Mouse (Mus musculus) 3T3-L1 (cell line): Measurements from ENCODE around the gene Cdh23.

Source experiments
- DNase-seq: peaks from one replicate; pipeline ENCODE4 v3.0.0-alpha.2; 2015; ENCODE audit warnings: low read depth, low spot score

Gene Cdh23

GRCm38 (mm10) chr10:60400507-60401295, 295.6 kb downstream of the Cdh23 start:
- no peak for DNase-seq

GRCm38 (mm10) chr10:60399449-60399848, 296.8 kb downstream of the Cdh23 start, which contains the start of gene Gm17455:
Gene Gm17455 (plus strand): TSS chr10:60399726.
- DNase-seq, result no peak

GRCm38 (mm10) chr10:60398051-60398814, 298.1 kb downstream of the Cdh23 start:
- DNase-seq, result peak; percentile 15

GRCm38 (mm10) chr10:60395605-60396004, 300.7 kb downstream of the Cdh23 start:
- DNase-seq, result peak; percentile 81

GRCm38 (mm10) chr10:60394936-60395335, 301.4 kb downstream of the Cdh23 start:
- DNase-seq, result no peak

DNA sequence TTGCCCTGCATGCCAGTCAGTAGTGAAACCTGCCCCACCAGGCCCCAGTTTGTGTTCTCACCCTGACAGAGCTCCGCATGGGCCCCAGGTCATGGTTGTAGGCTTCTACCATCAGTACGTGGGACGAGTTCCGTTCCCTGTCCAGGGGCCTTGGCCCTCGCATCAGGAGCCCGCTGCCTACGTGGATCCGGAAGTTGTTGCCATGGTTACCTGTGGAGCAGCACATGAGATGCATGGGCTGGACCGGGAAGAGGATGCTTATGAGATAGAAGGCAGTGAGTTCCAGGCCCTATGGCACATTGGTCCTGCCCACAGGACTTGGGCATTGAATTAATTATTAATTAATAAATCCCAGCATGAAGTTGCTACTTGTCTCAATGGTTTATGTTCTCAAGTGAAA, 304.6 kb downstream of the Cdh23 start:
- DNase-seq, result no peak

- DNase-seq, result no peak
Measured at GRCm38 (mm10) chr10:60390904-60391420, 305.3 kb downstream of the Cdh23 start.

DNA sequence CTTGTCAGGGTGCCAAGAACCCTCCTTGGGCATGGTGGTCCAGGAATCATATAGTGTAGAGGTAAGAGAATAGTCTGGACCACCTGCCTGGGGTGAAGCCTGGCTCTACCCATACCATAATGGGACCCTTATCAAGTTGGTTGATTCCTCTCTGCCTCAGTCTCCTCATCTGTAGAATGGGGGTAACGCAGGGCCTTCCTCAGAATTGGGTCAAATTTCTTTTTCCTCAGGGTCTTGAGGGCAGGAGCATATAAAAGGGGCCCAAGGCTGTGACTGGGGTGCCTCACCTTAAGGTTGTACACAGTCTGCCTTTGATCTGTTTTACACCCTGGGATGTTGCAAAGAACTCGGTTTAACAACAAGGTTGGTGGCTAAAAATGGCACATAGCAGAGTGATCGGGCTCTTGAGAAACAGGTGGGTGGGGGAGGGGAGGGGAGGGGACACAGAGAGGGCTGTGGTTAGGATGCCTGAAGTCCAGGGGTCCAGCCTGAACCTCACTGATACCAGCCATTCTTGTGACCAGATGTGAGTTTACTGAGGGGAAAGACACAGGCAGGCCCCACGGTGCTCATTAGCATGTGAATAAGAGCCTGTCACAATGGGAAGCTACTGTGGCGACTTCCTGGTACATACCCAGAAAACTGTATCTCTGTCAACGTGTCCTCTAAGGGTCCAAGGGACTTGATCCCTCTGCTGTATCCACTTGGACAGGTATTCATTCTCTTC, 305.9 kb downstream of the Cdh23 start:
- DNase-seq, result no peak

- peak; percentile 23 for DNase-seq
Measured at GRCm38 (mm10) chr10:60389447-60389865, 306.8 kb downstream of the Cdh23 start.

DNA sequence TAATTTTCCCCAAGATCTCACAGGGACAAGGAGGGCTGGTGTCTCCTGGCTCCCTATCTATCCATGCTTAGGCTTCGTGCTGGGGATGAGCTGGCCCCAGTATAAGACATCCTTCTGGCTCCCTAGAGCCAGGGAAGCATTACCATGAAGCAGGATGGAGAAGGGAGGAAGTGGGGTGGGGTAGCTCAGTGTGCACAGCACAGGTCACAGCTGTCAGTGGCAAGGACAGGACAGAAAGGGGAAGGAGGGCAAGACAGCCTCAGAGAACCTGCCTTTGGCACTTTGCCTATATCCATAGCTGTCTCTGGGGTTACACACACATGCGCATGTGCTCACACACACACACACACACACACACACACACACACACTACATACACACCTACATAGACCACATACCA, 308.0 kb downstream of the Cdh23 start:
- DNase-seq, result no peak

GRCm38 (mm10) chr10:60381142-60381925, 315.0 kb downstream of the Cdh23 start:
- no peak for DNase-seq

DNA sequence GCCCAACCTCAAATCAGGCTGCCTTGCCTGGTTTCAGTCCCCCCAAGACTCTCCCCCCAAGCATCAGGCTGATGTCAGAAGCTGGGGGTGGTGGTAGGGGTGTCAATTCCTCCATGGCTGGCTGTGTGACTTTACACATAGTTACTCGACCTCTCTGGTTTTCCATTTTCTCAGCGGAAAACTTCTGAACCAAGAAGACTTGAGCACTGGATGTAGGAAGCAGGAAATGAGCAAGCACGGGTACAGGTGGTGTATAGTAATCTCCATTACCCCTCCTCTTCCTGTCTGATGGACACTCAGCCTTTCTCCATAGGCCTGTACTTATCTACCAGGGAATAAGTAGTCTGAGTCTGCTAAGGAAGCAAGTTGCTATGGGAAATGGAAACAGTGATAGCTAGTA, 316.1 kb downstream of the Cdh23 start:
- DNase-seq, result peak; percentile 11

DNA sequence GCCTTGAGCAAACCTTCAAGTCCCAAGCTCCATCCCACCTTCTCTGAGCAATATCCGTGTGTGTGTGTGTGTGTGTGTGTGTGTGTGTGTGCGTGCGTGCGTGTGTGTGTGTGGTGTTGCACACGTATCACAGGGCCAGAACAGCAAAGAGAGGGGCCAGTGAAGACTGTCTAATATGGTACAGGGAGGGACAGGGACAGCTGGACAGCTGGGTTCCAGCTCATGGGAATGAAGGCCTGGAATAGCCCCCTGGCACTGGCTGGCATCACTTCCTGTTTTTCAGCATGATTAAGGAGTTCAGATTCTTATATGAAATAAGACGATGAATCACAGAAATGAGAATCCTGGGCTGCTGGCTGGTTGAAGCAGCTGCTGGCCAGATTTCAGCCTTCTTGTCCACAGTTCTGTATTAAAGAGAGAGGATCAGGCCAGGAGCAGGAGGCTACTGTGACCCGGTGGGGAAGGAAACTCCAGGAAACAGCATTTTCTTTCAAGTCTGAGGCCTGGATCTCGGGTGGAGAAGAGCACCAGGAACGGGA, 316.8 kb downstream of the Cdh23 start:
- DNase-seq, result peak; percentile 83

- DNase-seq, result no peak
Measured at GRCm38 (mm10) chr10:60376704-60377103, 319.6 kb downstream of the Cdh23 start.

- DNase-seq, result peak; percentile 94
Measured at GRCm38 (mm10) chr10:60373937-60374578, 322.2 kb downstream of the Cdh23 start.

GRCm38 (mm10) chr10:60373543-60373936, 322.8 kb downstream of the Cdh23 start:
- DNase-seq, result no peak

DNA sequence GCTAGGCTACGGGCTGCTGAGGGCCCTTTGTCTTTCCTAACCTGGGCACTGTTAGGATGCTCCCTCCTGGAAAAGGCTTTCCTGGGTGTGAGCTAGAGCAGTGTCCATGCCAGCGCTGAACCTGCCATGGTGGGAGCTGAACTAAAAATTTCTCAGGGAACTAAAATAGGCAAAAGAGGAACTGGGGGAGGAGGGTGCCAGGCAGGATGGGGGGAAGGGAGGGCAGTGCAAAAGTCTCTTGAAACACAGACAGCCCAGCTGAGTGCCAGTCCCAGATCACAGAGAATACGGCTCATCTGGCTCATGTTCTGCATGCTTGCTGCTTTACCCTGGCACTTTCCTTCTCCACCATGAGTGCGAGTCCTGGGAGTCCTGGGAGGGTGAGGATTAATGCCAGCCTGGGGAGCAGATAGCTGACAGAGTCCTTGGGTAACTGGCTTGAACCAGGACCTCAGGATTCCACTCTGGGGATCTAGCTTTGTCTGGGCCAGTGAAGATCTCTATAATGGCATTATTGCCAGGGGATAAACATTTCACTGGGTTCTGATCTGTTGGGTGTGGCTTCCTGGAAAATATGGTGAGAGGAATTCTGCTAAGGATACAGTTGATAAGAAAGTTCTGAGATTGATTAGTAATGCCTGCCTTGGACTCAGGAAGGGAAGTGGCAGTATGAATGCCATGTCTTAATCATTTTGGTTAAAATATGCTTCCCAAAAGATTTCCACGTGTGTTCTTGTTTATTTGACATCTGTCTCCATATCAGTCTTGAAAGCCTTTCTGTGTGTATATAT, 324.5 kb downstream of the Cdh23 start:
- peak; percentile 39 for DNase-seq

GRCm38 (mm10) chr10:60370601-60371061, 325.7 kb downstream of the Cdh23 start:
- no peak for DNase-seq

- DNase-seq, result peak; percentile 36
Measured at GRCm38 (mm10) chr10:60370098-60370497, 326.2 kb downstream of the Cdh23 start.
